Mouse (Mus musculus): ENCODE results near the gene Tspyl1.

The Tspyl1 gene

GRCm38 (mm10) chr10:34297980-34298753 is 16.2 kb downstream of the Tspyl1 start:
- DNase-seq (ENCODE audit: low spot score in 2 of 2) = no peak

- DNase-seq (ENCODE audit: low spot score in 2 of 2) = no peak
These were observed 18.4 kb downstream of the Tspyl1 start for GRCm38 (mm10) chr10:34300368-34300767.

GRCm38 (mm10) chr10:34307070-34307469 is 25.1 kb downstream of the Tspyl1 start:
- DNase-seq (ENCODE audit: low spot score in 2 of 2) = no peak

DNA sequence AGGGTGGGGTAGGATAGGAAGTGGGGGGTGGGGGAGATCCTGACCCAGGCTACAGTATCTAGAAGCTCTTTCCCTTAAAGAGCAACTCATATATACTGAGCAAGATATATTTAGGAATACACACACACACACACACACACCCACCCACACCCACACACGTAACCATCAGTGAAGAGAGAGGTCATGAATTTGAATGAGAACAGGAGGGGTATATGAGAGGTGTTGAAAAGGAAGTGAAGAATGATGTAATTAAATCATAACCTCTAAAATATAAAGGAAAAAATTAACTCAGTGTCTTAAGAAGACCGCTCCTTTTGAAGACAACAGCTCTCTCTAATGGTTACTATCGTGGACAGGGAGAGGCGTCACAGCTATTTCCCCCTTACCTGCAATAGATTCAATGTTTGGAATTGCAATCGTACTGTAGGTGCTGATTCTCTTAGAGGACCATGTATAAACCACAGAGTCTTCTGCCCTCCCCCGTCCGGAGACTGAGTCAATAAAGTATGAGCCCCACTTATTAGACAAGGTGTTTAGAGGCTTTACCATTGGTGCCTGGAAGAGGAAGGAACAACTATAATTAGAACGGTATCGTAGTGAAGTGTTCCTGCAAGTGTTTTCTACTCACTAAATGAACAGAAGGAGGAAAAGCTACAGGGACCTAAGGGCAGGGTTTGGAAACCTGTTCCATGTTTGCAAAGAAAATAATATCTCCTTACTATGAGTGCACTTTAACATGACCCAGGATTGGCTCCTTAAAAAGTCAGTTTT is 28.1 kb downstream of the Tspyl1 start:
- no peak for DNase-seq (ENCODE audit: low spot score in 2 of 2)

- no peak for DNase-seq (ENCODE audit: low spot score in 2 of 2)
These were observed 30.5 kb downstream of the Tspyl1 start for GRCm38 (mm10) chr10:34312536-34312935.

DNA sequence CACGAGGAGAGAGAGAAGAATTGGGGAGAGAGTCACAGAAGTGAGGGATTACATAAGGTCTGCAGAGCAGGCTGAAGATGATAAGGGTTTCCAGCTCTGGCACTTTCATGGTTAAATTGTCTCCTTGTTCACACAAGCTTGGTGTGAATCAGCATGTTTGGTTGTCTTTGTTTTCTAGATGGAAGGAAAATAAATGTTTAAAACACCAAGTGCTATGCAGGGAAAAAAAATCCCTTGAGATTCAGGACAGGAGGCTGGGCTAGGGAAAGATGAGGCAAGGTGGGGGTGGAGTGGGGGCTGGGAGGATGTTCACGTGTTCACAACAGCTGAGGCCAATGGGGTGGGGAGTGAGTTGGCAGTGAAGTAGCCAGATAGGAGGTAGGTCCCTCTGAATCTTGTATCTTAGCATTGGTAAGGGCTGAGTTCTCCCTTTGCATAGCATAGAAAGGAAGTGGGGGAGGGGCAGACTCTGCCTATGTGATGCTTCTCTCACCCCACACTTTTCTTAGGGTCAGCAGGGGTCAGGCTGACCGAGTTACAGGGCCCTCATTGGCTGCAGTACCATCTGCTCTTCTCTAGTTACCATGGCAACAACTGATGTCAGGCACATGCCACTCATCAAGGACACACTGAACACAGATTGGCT is 34.7 kb downstream of the Tspyl1 start:
- DNase-seq (ENCODE audit: low spot score in 2 of 2) = no peak

- no peak for DNase-seq (ENCODE audit: low spot score in 2 of 2)
These were observed 35.2 kb downstream of the Tspyl1 start for GRCm38 (mm10) chr10:34317217-34317606.

GRCm38 (mm10) chr10:34320809-34321208 is 38.8 kb downstream of the Tspyl1 start:
- DNase-seq (ENCODE audit: low spot score in 2 of 2) = no peak

DNA sequence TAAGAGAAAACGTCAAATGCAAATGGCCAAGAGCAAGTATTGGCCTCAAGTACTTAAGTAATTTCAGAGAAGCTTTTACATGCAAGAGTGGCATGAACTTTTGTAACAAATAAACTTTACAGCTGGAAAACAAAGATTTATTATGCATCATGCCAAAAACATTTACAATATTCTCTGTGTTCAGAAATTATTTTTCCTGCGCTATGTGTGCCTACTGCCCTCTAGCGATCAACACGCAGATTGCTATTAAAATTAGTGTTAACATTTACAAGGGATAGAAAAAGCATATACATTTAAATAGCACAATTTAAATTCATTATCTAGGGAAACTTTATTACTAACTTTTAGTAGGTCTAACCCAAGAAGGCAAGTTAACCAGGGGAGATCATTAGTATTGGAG is 44.7 kb downstream of the Tspyl1 start:
- DNase-seq (ENCODE audit: low spot score in 2 of 2) = peak in 1 of 2 experiments; percentile 5

DNA sequence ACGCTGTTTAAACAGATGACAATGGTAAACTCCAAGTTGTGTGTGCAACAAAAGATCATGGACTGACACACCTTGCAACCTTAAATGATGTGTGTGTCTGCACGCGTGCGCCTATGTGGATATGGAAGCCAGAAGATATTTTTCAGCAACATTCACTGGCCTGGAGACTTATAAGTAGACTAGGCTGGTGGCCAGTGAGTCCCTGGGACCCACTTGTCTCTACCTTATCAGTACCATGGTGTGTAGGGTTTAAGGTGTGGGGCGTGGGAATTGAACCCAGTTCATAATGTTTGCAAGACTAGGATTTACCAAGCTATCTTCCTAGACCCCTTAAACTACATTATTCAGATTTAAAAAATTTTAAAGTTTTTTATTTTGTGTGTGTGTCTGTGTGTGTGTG is 45.2 kb downstream of the Tspyl1 start:
- DNase-seq (ENCODE audit: low spot score in 2 of 2) = no peak

GRCm38 (mm10) chr10:34328310-34328709 is 46.3 kb downstream of the Tspyl1 start:
- DNase-seq (ENCODE audit: low spot score in 2 of 2) = no peak
